Mouse (Mus musculus) layer of hippocampus, adult 9-10 months (tissue): ENCODE results near the gene Ssh1.

ENCODE experiments used
- DNase-seq: peaks from one replicate; pipeline ENCODE4 v3.0.0; 2022; ENCODE audit warnings: low spot score

The Ssh1 gene

DNA sequence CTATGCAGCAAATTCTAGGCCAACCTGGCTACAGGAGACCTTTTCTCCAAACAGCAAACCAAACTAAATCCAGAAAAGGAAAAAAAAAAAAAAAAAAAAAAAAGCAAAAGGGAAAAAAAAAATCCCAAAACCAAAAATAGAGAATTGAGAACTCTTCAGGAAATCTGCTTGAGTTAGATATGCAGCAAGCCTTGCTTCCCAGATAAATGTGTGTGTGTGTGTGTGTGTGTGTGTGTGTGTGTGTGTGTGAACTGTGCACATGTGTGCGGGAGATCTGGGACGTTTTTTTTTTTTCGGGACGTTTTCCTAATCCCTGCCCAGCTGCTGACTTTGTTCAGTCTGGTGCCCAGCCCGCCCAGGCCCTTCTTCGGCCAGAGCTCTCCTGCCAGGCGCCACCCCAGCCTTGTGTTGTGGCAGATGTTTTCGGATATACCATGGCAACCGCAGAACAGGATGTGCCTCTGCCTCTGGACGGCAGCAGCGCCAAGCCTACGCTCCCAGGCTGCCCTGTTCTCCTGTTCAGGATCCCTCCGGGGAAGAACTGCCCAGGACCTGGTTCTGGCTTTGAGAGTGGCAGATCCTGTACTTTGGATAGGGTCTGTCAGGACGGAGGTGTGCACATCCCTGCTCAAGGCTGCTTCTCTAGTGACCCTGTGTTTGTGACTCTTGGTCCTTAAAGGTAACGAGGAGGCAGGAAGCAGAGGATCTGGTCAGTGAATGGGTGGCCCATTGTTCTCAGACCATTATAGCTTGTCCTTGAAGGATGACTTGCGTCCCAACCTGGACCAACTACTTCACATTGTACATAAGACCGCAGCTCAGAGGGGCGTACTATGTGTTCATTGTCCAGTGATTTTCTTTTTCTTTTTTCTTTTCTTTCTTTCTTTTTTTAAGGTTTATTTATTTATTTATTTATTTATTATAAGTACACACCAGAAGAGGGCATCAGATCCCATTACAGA lies 62.8 kb downstream of the Ssh1 start:
- DNase-seq, result no peak

- DNase-seq, result no peak
Observed at GRCm38 (mm10) chr5:113929950-113930647, 63.6 kb downstream of the Ssh1 start.

DNA sequence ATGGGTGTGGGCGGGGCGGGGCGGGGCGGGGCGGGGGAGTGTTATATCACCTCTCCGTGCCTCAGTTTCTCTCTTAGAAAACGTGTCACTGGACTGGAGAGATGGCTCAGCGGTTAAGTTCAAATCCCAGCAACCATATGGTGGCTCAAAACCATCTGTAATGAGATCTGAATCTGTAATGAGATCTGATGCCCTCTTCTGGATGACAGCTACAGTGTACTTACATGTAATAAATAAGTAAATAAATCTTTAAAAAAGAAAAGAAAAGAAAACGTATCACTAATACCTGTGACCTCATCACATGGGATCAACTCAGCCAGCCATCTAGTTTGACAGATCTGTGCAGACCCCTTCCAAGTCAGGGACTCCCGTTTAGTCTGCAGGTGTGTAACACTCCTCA lies 64.2 kb downstream of the Ssh1 start:
- no peak for DNase-seq

DNA sequence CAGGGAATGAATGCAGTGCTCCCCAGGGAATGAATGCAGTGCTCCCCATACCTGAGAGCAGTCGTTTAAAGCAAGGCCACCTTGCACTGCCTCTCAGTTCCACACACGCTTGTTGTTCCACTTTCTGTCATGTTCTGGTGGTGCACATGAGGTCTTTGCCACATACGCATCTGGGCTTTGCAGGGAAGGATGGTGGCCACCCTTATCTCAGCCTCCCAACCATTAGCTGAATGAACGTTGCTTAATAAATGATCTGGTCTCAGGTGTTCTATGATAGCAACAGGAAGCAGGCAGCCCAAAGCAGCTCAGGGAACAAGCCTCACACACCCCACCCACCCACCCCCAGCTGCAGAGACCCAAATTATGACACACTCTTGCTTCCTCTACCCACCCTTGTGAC lies 69.1 kb downstream of the Ssh1 start:
- no peak for DNase-seq

DNA sequence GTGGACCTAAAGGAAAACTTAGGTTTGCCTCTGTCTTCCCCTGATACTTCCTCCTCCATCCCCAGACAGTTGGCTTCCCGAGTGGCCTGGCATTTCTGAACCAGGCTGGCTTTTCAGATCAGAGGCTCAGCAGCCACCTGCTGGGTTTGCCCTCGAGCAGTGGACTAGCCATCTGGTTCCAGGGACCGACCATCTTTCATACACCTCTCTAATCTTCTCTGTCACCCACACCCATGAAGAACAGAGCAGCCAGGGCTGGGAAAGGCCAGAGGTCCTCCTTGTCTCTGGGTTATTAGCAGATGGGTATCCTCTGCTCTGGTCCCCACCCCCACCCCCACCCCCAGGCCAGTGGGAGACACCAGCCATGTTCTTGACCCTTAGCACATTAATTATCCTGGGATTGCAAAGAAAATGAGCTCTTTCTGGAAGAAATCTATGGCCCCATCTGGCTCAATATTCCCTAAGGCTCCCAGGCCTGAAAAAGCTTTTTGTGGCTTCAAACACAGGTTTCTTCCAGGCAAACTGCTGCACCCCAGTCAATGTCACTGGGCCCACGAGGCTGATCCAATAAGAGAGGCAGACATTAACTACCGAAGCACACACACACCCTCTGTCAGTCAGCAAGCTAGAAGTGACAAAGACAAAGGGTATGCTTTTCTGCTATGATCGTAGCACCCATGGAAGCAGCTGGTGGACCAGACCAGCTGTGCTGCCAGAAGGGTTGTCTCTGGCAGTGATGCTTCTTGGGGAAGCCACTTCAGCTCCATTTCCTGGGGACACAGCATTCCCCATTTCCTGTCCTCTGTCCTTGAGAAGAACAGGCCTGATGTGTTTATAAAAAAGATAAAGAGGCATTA lies 72.2 kb downstream of the Ssh1 start:
- DNase-seq, result no peak

DNA sequence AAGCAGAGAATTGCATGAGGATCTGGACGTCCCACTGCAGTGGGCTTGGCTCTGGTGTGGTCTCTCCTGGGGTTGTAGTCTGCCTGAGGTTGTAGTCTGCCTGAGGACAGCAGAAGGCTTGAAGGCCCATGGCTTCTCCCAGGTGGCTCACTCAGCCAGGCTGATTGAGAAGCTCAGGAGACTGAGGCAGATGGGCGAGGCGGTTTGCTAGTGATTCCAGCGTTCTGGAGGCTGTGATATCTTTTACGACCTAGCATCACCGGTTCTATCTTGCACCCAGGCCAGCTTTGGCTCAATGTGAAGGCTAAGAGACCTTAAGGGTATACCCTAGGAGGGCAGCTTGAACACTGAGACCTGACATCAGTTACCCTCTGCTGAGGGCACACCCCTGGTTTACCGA lies 74.6 kb downstream of the Ssh1 start:
- DNase-seq, result no peak

DNA sequence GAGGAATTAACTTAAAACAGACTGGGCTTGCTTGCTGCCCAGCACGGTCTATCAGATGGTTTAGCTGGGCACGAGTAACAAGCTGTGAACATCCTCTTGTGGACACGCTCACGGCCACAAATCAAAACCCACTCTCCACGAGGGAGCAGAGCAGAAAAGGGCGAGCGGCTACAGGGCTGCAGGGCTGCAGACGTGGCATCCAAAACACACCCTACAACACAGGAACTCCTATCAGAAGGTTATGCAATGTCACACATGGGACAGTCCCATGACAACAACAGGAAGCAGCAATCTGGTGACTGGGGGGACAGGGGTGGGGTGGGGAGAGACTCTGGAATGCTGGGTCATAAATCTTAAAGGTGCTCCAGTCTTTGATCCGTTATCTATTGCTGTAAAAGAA lies 75.0 kb downstream of the Ssh1 start:
- no peak for DNase-seq

GRCm38 (mm10) chr5:113910705-113911104 lies 83.0 kb downstream of the Ssh1 start:
- no peak for DNase-seq

GRCm38 (mm10) chr5:113910065-113910701 lies 83.5 kb downstream of the Ssh1 start:
- no peak for DNase-seq

GRCm38 (mm10) chr5:113908592-113909441 lies 84.9 kb downstream of the Ssh1 start, which contains the start of gene Coro1c:
Gene Coro1c, minus strand, starts transcription at chr5:113908758.
- peak; percentile 97 for DNase-seq

DNA sequence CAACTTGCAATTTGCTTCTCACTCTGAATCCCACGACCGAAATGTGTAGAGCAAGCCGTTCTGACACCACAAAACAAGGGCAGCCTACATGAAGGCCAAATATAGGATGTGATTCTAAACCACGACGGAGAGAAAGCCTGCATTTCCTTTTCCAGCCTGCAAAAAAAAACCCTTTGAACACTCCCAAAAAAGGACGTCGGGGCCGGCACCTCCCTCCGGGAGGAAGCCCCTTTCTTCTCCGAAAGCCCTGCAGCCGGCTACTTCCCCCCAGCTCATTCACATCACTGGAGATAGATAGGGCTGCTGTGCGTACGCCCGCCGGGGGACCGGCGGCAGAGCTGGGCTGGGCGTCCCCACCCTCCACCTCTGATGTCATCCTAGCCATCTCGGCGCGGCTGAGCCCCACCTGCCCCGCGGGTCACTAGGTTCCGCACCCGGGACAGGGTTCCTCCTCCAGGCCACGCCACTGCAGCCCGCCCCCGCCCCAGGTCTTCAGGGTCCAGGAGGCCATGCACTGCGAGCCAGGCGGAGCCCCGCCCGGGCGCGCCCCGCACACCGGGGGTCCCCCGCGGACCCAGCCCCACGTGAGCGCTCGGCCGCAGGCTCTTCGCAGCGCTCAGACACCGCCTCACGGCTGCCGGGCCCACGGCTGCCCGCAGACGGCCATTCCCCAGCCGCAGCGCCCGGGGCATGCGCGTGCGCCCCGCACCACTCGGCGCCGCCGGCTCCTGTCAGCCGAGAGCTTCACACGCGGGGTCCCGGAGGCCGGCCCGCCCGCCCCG lies 85.7 kb downstream of the Ssh1 start:
- DNase-seq, result no peak

DNA sequence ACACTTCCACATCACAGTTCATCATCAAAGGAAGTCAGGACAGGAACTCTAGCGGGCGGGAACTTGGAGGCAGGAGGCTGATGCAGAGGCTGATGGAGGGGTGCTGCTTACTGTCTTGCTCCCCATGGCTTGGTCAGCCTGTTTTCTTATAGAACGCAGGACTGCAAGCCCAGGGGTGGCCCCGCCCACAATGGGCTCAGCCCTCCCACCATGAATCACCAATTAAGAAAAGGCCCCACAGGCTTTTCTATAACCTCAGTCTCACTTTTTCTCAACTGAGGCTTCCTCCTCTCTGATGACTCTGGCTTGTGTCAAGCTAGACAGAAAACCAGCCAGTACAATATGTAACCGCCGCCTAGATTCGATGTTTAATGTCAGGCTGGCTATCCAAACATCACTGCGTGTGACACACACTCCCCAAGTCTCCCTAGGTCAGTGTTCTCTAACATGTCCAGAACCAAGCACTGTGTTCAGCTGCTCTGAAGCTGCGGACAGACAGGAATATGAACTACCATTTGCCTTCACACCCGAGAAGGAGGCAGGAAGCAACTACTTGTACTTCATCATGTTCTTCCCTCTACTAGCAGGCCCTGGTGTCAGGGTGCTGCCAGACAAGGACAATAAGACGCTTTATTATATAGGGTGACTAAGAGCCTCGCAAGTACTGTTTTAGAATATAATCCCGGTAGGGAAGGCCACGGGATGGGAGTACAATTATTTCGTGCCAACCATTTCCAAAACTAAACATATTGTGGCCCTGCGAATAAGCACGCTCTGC lies 86.5 kb downstream of the Ssh1 start:
- no peak for DNase-seq

DNA sequence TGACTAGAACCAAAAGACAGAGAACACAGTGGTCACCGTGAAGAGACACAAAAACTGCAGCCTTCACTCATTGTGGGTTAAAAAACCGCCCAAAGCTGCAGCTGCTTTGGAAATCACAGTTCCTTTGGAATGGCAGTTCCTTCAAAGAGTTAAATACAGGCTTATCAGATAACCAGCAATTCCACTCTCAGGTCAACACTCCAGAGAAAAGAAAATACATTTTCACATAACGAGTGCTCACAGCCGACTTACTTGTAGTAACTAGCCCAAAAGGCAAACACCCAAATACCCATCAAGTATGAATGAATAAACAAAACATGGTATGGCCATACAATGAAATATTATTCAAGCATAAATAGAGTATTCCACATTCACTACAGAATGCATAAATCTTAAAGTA lies 88.7 kb downstream of the Ssh1 start:
- DNase-seq, result no peak

- DNase-seq, result no peak
Observed at GRCm38 (mm10) chr5:113902983-113903382, 90.7 kb downstream of the Ssh1 start.

GRCm38 (mm10) chr5:113902017-113902416 lies 91.7 kb downstream of the Ssh1 start:
- no peak for DNase-seq

- no peak for DNase-seq
Observed at GRCm38 (mm10) chr5:113901074-113901571, 92.6 kb downstream of the Ssh1 start.

DNA sequence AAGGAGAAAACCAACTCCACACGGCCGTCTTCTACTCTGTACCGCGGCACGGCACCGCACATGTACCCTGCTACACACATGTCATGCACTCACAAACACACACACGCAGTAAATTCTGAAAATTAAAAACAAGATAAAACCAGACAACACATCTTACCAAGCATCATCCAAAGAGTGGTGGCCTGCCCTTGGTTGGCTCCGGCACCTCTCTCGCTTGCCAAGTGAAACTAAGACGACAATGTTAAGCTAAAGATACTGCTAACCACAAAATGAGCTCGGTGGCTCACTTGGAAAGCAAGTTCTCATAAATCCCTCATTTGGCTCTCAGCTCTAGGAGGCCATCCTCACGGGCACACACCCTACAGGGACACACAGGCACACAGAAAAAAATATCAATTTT lies 94.2 kb downstream of the Ssh1 start:
- DNase-seq, result no peak

GRCm38 (mm10) chr5:113892005-113892404 lies 101.7 kb downstream of the Ssh1 start:
- DNase-seq, result no peak

- no peak for DNase-seq
Observed at GRCm38 (mm10) chr5:113890874-113891273, 102.8 kb downstream of the Ssh1 start.
